Mouse (Mus musculus) liver, embryonic 18 days (tissue): ENCODE results near the gene Mxd3. TPM values are rescaled to one million over a fixed set of nuclear protein-coding genes. Genes with fewer than 3 reads are reported as not detected.

Experiments used
- polyA plus RNA-seq: library from polyadenylated mRNA; depleted of rRNA; stranded (reverse); fragments of >200 nt; gene quantifications from 2 replicates; pipeline ENCODE4 v1.2.3, GENCODE M21; 2012; rRNA removed

Mxd3 gene
- 14.6 and 15.5 TPM in 2 replicates for polyA plus RNA-seq

GRCm38 (mm10) chr13:55329683-55330566, at the start of gene Mxd3:
Mxd3 (minus strand) TSS chr13:55329823.

GRCm38 (mm10) chr13:55369531-55370114, 40.0 kb upstream of the Mxd3 start, which contains the start of gene Rgs14:
Rgs14 (plus strand) TSS chr13:55369732.

GRCm38 (mm10) chr13:55362453-55363060, 32.9 kb upstream of the Mxd3 start, which contains the start of gene Lman2:
Lman2 (minus strand) TSS chr13:55362783.

GRCm38 (mm10) chr13:55321434-55322129, 8.0 kb downstream of the Mxd3 start, which contains the start of gene Rab24:
Rab24 (minus strand) TSS chr13:55321946.

GRCm38 (mm10) chr13:55319931-55320533, 9.6 kb downstream of the Mxd3 start, which contains the start of gene Prelid1:
Prelid1 (plus strand) TSS chr13:55320500.

Other genes with a start within 250 kb of the Mxd3 start
- gene Uimc1, start 229.5 kb downstream of the Mxd3 start, polyA plus RNA-seq, result 9.8 and 11.8 TPM in 2 replicates
- 6.8 and 6.9 TPM in 2 replicates for gene Zfp346, start 224.5 kb downstream of the Mxd3 start, polyA plus RNA-seq
- not detected in 2 replicates for gene Gm17617, start 196.3 kb downstream of the Mxd3 start, polyA plus RNA-seq
- 4.9 and 5.9 TPM in 2 replicates for gene Fgfr4, start 177.2 kb downstream of the Mxd3 start, polyA plus RNA-seq
- gene Nsd1, start 120.0 kb downstream of the Mxd3 start, polyA plus RNA-seq, result 7.6 and 8.3 TPM in 2 replicates
- gene Prelid1, start 9.3 kb downstream of the Mxd3 start, polyA plus RNA-seq, result 147 and 149 TPM in 2 replicates
- 53.1 and 64.8 TPM in 2 replicates for gene Rab24, start 7.9 kb downstream of the Mxd3 start, polyA plus RNA-seq
- gene Lman2, start 33.0 kb upstream of the Mxd3 start, polyA plus RNA-seq, result 49.8 and 52.0 TPM in 2 replicates
- gene Rgs14, start 39.9 kb upstream of the Mxd3 start, polyA plus RNA-seq, result 4.3 and 5.2 TPM in 2 replicates
- not detected in 2 replicates for gene Slc34a1, start 68.4 kb upstream of the Mxd3 start, polyA plus RNA-seq
- gene Pfn3, start 85.4 kb upstream of the Mxd3 start, polyA plus RNA-seq, result not detected in 2 replicates
- 238 and 242 TPM in 2 replicates for gene F12, start 97.0 kb upstream of the Mxd3 start, polyA plus RNA-seq
- 20.6 and 24.2 TPM in 2 replicates for gene Grk6, start 115.2 kb upstream of the Mxd3 start, polyA plus RNA-seq
- 0.58 and 0.66 TPM in 2 replicates for gene Prr7, start 134.4 kb upstream of the Mxd3 start, polyA plus RNA-seq
- 5.2 and 5.5 TPM in 2 replicates for gene Dbn1, start 158.3 kb upstream of the Mxd3 start, polyA plus RNA-seq
- 13.9 and 14.6 TPM in 2 replicates for gene Pdlim7, start 183.9 kb upstream of the Mxd3 start, polyA plus RNA-seq
- gene Dok3, start 199.5 kb upstream of the Mxd3 start, polyA plus RNA-seq, result 18.5 and 21.4 TPM in 2 replicates
- 25.8 and 26.8 TPM in 2 replicates for gene Ddx41, start 206.8 kb upstream of the Mxd3 start, polyA plus RNA-seq
- 22.0 and 27.4 TPM in 2 replicates for gene Fam193b, start 241.3 kb upstream of the Mxd3 start, polyA plus RNA-seq
- gene Tmed9, start 243.9 kb upstream of the Mxd3 start, polyA plus RNA-seq, result 68.7 and 69.9 TPM in 2 replicates